Mouse (Mus musculus): Measurements from ENCODE around the gene Spon1. TPM values are rescaled to one million over a fixed set of nuclear protein-coding genes. Genes with fewer than 3 reads are reported as not detected.

Gene Spon1
- polyA plus RNA-seq, 1 experiment from 2014 or later, result 79.7 TPM

GRCm38 (mm10) chr7:114086021-114086710 lies 320.4 kb downstream of the Spon1 start:
- Histone ChIP-seq H3K4me3 (ENCODE audit: low read depth, low read length) (no peak overlapping the region), H3K9ac (ENCODE audit: low read depth, low read length) (no peak overlapping the region), H3K9me3 (replicated peaks; ENCODE audit: control insufficient read depth, low read length) (no peaks in the 10 kb centered on the region), H3K36me3 (ENCODE audit: control insufficient read depth, insufficient read depth, low read length) (no peaks in the 10 kb centered on the region), H3K27ac (ENCODE audit: low read depth, low read length) (no peak overlapping the region), H3K4me1 (ENCODE audit: control insufficient read depth, insufficient read depth, low read length) (peaks cover 52% of the 10 kb centered on the region), H3K4me2 (no peak overlapping the region), H3K27me3 (ENCODE audit: control insufficient read depth, insufficient read depth, low read length) (no peaks in the 10 kb centered on the region)
- WGBS (ENCODE audit: insufficient replicate concordance), result 56% methylated on average over 6 of the region's 6 CpGs
- no peak for ATAC-seq (replicated peaks; ENCODE audit: insufficient number of reproducible peaks, low FRiP score, low TSS enrichment)

- Histone ChIP-seq H3K9ac (ENCODE audit: low read depth, low read length) (no peak overlapping the region), H3K4me1 (ENCODE audit: control insufficient read depth, insufficient read depth, low read length) (peaks cover 53% of the 10 kb centered on the region), H3K9me3 (replicated peaks; ENCODE audit: control insufficient read depth, low read length) (no peaks in the 10 kb centered on the region), H3K27me3 (ENCODE audit: control insufficient read depth, insufficient read depth, low read length) (no peaks in the 10 kb centered on the region), H3K27ac (ENCODE audit: low read depth, low read length) (no peak overlapping the region), H3K4me2 (peak overlapping the region; percentile 22; the same call in 1 of the 2 replicates), H3K4me3 (ENCODE audit: low read depth, low read length) (no peak overlapping the region), H3K36me3 (ENCODE audit: control insufficient read depth, insufficient read depth, low read length) (no peaks in the 10 kb centered on the region)
- 40% methylated on average over 6 of the region's 6 CpGs for WGBS (ENCODE audit: insufficient replicate concordance)
- ATAC-seq (replicated peaks; ENCODE audit: insufficient number of reproducible peaks, low FRiP score, low TSS enrichment), result no peak
Observed at GRCm38 (mm10) chr7:114087341-114087740, 321.5 kb downstream of the Spon1 start.

- no peaks in the 10 kb centered on the region for H3K9me3 ChIP-seq (replicated peaks; ENCODE audit: control insufficient read depth, low read length)
- H3K9ac ChIP-seq (ENCODE audit: low read depth, low read length), result 0 out of 2 replicates have a peak overlapping the region, but pooled peaks have one; percentile 22
- no peak overlapping the region for H3K4me3 ChIP-seq (ENCODE audit: low read depth, low read length)
- H3K36me3 ChIP-seq (ENCODE audit: control insufficient read depth, insufficient read depth, low read length), result no peaks in the 10 kb centered on the region
- no peak for ATAC-seq (replicated peaks; ENCODE audit: insufficient number of reproducible peaks, low FRiP score, low TSS enrichment)
- H3K27me3 ChIP-seq (ENCODE audit: control insufficient read depth, insufficient read depth, low read length), result no peaks in the 10 kb centered on the region
- WGBS (ENCODE audit: insufficient replicate concordance), result 32% methylated on average over 11 of the region's 11 CpGs
- 0 out of 2 replicates have a peak overlapping the region, but pooled peaks have one; percentile 15 for H3K27ac ChIP-seq (ENCODE audit: low read depth, low read length)
- H3K4me1 ChIP-seq (ENCODE audit: control insufficient read depth, insufficient read depth, low read length), result peaks cover 52% of the 10 kb centered on the region
- peak overlapping the region; percentile 22 for H3K4me2 ChIP-seq
Observed at GRCm38 (mm10) chr7:114087986-114088385, 322.2 kb downstream of the Spon1 start.

- no peak overlapping the region for H3K9ac ChIP-seq (ENCODE audit: low read depth, low read length)
- H3K27ac ChIP-seq (ENCODE audit: low read depth, low read length), result no peak overlapping the region
- no peaks in the 10 kb centered on the region for H3K36me3 ChIP-seq (ENCODE audit: control insufficient read depth, insufficient read depth, low read length)
- no peaks in the 10 kb centered on the region for H3K27me3 ChIP-seq (ENCODE audit: control insufficient read depth, insufficient read depth, low read length)
- peaks cover 50% of the 10 kb centered on the region for H3K4me1 ChIP-seq (ENCODE audit: control insufficient read depth, insufficient read depth, low read length)
- ATAC-seq (replicated peaks; ENCODE audit: insufficient number of reproducible peaks, low FRiP score, low TSS enrichment), result no peak
- H3K4me3 ChIP-seq (ENCODE audit: low read depth, low read length), result no peak overlapping the region
- H3K9me3 ChIP-seq (replicated peaks; ENCODE audit: control insufficient read depth, low read length), result no peaks in the 10 kb centered on the region
- WGBS (ENCODE audit: insufficient replicate concordance), result 43% methylated on average over 5 of the region's 5 CpGs
- H3K4me2 ChIP-seq, result peak overlapping the region; percentile 19; the same call in 1 of the 2 replicates
Observed at GRCm38 (mm10) chr7:114088918-114089317, 323.1 kb downstream of the Spon1 start.

GRCm38 (mm10) chr7:114090231-114090630 lies 324.4 kb downstream of the Spon1 start:
- 83% methylated on average over 3 of the region's 3 CpGs for WGBS (ENCODE audit: insufficient replicate concordance)
- no peak overlapping the region for H3K4me2 ChIP-seq
- ATAC-seq (replicated peaks; ENCODE audit: insufficient number of reproducible peaks, low FRiP score, low TSS enrichment), result no peak
- no peak overlapping the region for H3K4me3 ChIP-seq (ENCODE audit: low read depth, low read length)
- peaks cover 47% of the 10 kb centered on the region for H3K4me1 ChIP-seq (ENCODE audit: control insufficient read depth, insufficient read depth, low read length)
- no peaks in the 10 kb centered on the region for H3K36me3 ChIP-seq (ENCODE audit: control insufficient read depth, insufficient read depth, low read length)
- no peaks in the 10 kb centered on the region for H3K27me3 ChIP-seq (ENCODE audit: control insufficient read depth, insufficient read depth, low read length)
- H3K9ac ChIP-seq (ENCODE audit: low read depth, low read length), result no peak overlapping the region
- no peaks in the 10 kb centered on the region for H3K9me3 ChIP-seq (replicated peaks; ENCODE audit: control insufficient read depth, low read length)
- H3K27ac ChIP-seq (ENCODE audit: low read depth, low read length), result no peak overlapping the region

- no peak overlapping the region for H3K27ac ChIP-seq (ENCODE audit: low read depth, low read length)
- no peak overlapping the region for H3K9ac ChIP-seq (ENCODE audit: low read depth, low read length)
- H3K4me1 ChIP-seq (ENCODE audit: control insufficient read depth, insufficient read depth, low read length), result peaks cover 55% of the 10 kb centered on the region
- WGBS (ENCODE audit: insufficient replicate concordance), result 67% methylated on average over 10 of the region's 10 CpGs
- no peak for ATAC-seq (replicated peaks; ENCODE audit: insufficient number of reproducible peaks, low FRiP score, low TSS enrichment)
- H3K9me3 ChIP-seq (replicated peaks; ENCODE audit: control insufficient read depth, low read length), result no peaks in the 10 kb centered on the region
- H3K4me2 ChIP-seq, result no peak overlapping the region
- H3K27me3 ChIP-seq (ENCODE audit: control insufficient read depth, insufficient read depth, low read length), result no peaks in the 10 kb centered on the region
- no peaks in the 10 kb centered on the region for H3K36me3 ChIP-seq (ENCODE audit: control insufficient read depth, insufficient read depth, low read length)
- no peak overlapping the region for H3K4me3 ChIP-seq (ENCODE audit: low read depth, low read length)
Observed at GRCm38 (mm10) chr7:114090892-114091545, 325.2 kb downstream of the Spon1 start.
